Mouse (Mus musculus): ENCODE data around the gene Fut2. TPM values are rescaled to one million over a fixed set of nuclear protein-coding genes. Genes with fewer than 3 reads are reported as not detected.
A peak's percentile ranks its signal among the peaks of the same experiment; 100 is the strongest.

Gene Fut2
- total and polyA plus RNA-seq, 3 experiments = not detected

- Histone ChIP-seq H3K27ac (ENCODE audit: insufficient read depth, low read depth) (no peak overlapping the region), H3K4me2 (ENCODE audit: insufficient read depth, low read depth, poor library complexity, severe bottlenecking) (no peak overlapping the region), H3K9me3 (replicated peaks; ENCODE audit: low read length) (no peaks in the 10 kb centered on the region), H3K79me2 (replicated peaks; ENCODE audit: control insufficient read depth, extremely low read depth, insufficient read depth, poor library complexity, severe bottlenecking) (peaks cover 13% of the 10 kb centered on the region), H3K4me3 (replicated peaks in 1 of 3; ENCODE audit: low read depth in 2 of 3, low read length in 2 of 3, poor library complexity in 1 of 3) (no peak overlapping the region), H3K27me3 (replicated peaks) (no peaks in the 10 kb centered on the region), H3K4me1 (ENCODE audit: control insufficient read depth in 1 of 2, insufficient read depth in 2 of 2) (peaks cover 0 to 40% of the 10 kb centered on the region in 2 experiments; a peak in 2 of 4 replicates), H3K36me3 (replicated peaks in 1 of 2; ENCODE audit: control insufficient read depth in 1 of 2, insufficient read depth in 1 of 2, low read length in 1 of 2) (peaks cover 35 to 57% of the 10 kb centered on the region in 2 experiments), H3K9ac (ENCODE audit: insufficient read depth, low read depth) (no peak overlapping the region)
- TF ChIP-seq MAFK (IDR thresholded peaks at IDR 0.05; ENCODE audit: insufficient replicate concordance, low read length) = no peak
- TF ChIP-seq HCFC1 (IDR thresholded peaks at IDR 0.05; ENCODE audit: low read depth, low read length) = no peak
- TF ChIP-seq ETS1 (conservative IDR thresholded peaks at IDR 0.05; ENCODE audit: low read depth, low read length) = no peak
- TF ChIP-seq BHLHE40 (IDR thresholded peaks at IDR 0.05; ENCODE audit: low read depth, low read length) = no peak
- TF ChIP-seq MXI1 (IDR thresholded peaks at IDR 0.05; ENCODE audit: low read depth, low read length) = no peak
- TF ChIP-seq EP300 (IDR thresholded peaks at IDR 0.05; ENCODE audit: low read length) = no peak
- no peak for TF ChIP-seq PAX5 (IDR thresholded peaks at IDR 0.05; ENCODE audit: low read length)
- no peak for TF ChIP-seq RAD21 (IDR thresholded peaks at IDR 0.05; ENCODE audit: low read depth, low read length)
- no peak for TF ChIP-seq NRF1 (IDR thresholded peaks at IDR 0.05; ENCODE audit: low read depth, low read length)
- TF ChIP-seq SMC3 (IDR thresholded peaks at IDR 0.05; ENCODE audit: low read depth, low read length) = no peak
- TF ChIP-seq CHD1 (IDR thresholded peaks at IDR 0.05; ENCODE audit: low read depth, low read length) = no peak
- TF ChIP-seq IRF4 (IDR thresholded peaks at IDR 0.05; ENCODE audit: low read depth, low read length) = no peak
- no peak for TF ChIP-seq GABPA (IDR thresholded peaks at IDR 0.05; ENCODE audit: insufficient replicate concordance, low read depth, low read length)
- TF ChIP-seq ZKSCAN1 (IDR thresholded peaks at IDR 0.05; ENCODE audit: borderline replicate concordance, low read depth, low read length) = no peak
- no peak for TF ChIP-seq JUND (conservative IDR thresholded peaks at IDR 0.05; ENCODE audit: low read depth, low read length)
- TF ChIP-seq ZC3H11A (IDR thresholded peaks at IDR 0.05; ENCODE audit: low read depth, low read length) = no peak
- TF ChIP-seq MYC (IDR thresholded peaks at IDR 0.05; ENCODE audit: low read depth, low read length) = no peak
- dilution Hi-C loops (cut with MboI; ENCODE audit: extremely low pct_ligation_motif_present, extremely low pct_unique_long_range_greater_than_20kb, low sequenced_read_pairs) (no loop called here), in situ Hi-C loops (cut with MboI; ENCODE audit: low pct_ligation_motif_present, low pct_unique_long_range_greater_than_20kb, low sequenced_read_pairs) (no loop called here)
- DNase-seq (ENCODE audit: extremely low read depth) = no peak
These were observed 44.4 kb upstream of the Fut2 start for GRCm38 (mm10) chr7:45710477-45711191.

GRCm38 (mm10) chr7:45709677-45710355, 43.6 kb upstream of the Fut2 start:
- in situ Hi-C loops (cut with MboI; ENCODE audit: low pct_ligation_motif_present, low pct_unique_long_range_greater_than_20kb, low sequenced_read_pairs) = no loop called here
- peaks cover 35 to 55% of the 10 kb centered on the region in 2 experiments for H3K36me3 ChIP-seq (replicated peaks in 1 of 2; ENCODE audit: control insufficient read depth in 1 of 2, insufficient read depth in 1 of 2, low read length in 1 of 2)
- H3K27me3 ChIP-seq (replicated peaks) = no peaks in the 10 kb centered on the region
- H3K27ac ChIP-seq (ENCODE audit: insufficient read depth, low read depth) = no peak overlapping the region
- no peak overlapping the region for H3K9ac ChIP-seq (ENCODE audit: insufficient read depth, low read depth)
- no peak overlapping the region for H3K4me3 ChIP-seq (replicated peaks in 1 of 3; ENCODE audit: low read depth in 2 of 3, low read length in 2 of 3, poor library complexity in 1 of 3)
- H3K4me1 ChIP-seq (ENCODE audit: control insufficient read depth in 1 of 2, insufficient read depth in 2 of 2) = peaks cover 0 to 41% of the 10 kb centered on the region in 2 experiments; a peak in 2 of 4 replicates
- DNase-seq (ENCODE audit: extremely low read depth) = no peak
- dilution Hi-C loops (cut with MboI; ENCODE audit: extremely low pct_ligation_motif_present, extremely low pct_unique_long_range_greater_than_20kb, low sequenced_read_pairs) = no loop called here
- H3K4me2 ChIP-seq (ENCODE audit: insufficient read depth, low read depth, poor library complexity, severe bottlenecking) = no peak overlapping the region
- peaks cover 11% of the 10 kb centered on the region for H3K79me2 ChIP-seq (replicated peaks; ENCODE audit: control insufficient read depth, extremely low read depth, insufficient read depth, poor library complexity, severe bottlenecking)
- no peak; the same call in 1 of the 2 replicates for TF ChIP-seq ZMIZ1 (IDR thresholded peaks at IDR 0.05; ENCODE audit: low read depth, low read length)
- TF ChIP-seq POLR2AphosphoS2 (IDR thresholded peaks at IDR 0.05; ENCODE audit: low read depth, low read length) = peak; percentile 21; the same call in 1 of the 2 replicates
- TF ChIP-seq HCFC1 (IDR thresholded peaks at IDR 0.05; ENCODE audit: low read depth, low read length) = no peak
- TF ChIP-seq NELFE (IDR thresholded peaks at IDR 0.05; ENCODE audit: low read depth, low read length) = no peak
- no peaks in the 10 kb centered on the region for H3K9me3 ChIP-seq (replicated peaks; ENCODE audit: low read length)
